Mouse (Mus musculus) adrenal gland, postnatal 10 days (tissue): ENCODE results near the gene Gm21118. TPM values are rescaled to one million over a fixed set of nuclear protein-coding genes. Genes with fewer than 3 reads are reported as not detected.
"Not testable (repeated sequence)": the region's sequence is repeated elsewhere in the genome, so short reads cannot be mapped to it uniquely, and the experiment has no call there.

ENCODE experiments used
- DNase-seq: peaks from one replicate; pipeline ENCODE4 v3.0.0; 2021; ENCODE audit warnings: mixed read lengths
- long read RNA-seq, 2 experiments: library from polyadenylated mRNA; stranded (forward); transcript quantifications; one replicate each; pipeline ENCODE4 v2.0.0; 2021
- total RNA-seq, 2 experiments: library from RNA; stranded (reverse); gene quantifications; 2 replicates each; pipeline ENCODE4 v1.2.3; 2021

Gm21118 gene
- not detected for total RNA-seq
- long read RNA-seq, experiment 1: 0 reads
- long read RNA-seq, experiment 2: 0 reads

DNA sequence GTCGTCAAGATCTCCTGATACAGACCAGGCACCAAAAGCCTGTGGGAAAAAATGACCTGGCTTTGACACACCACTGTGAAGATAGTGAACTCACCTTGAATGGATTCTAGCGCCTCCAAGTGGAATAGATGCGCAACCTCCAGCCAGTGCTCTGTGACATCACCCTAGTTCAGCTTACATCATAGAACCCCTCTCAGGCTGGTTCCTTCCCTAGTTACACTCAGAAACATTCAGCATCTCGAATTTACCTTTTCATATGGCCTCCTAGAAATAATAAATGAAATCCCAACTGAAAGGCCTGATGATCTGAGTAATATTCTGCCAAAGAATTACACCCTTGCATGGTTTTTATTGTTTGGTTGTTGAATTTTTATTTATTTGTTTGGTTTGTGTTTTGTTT, at the start of gene Gm21118:
Gm21118 (minus strand) TSS at position 101 of the 400 bp plus-strand sequence.
- DNase-seq: not testable (repeated sequence)

- DNase-seq: not testable (repeated sequence)
Observed at GRCm38 (mm10) chrY:70303187-70303586, 29.7 kb upstream of the Gm21118 start, which contains the start of the genes Gm29423 and Gm29644. Gene Gm29423, minus strand, starts transcription at chrY:70303287. Gene Gm29644, minus strand, starts transcription at chrY:70303343.

Other genes with a start within 250 kb of the Gm21118 start
- gene Gm29423, start 29.6 kb upstream of the Gm21118 start, total RNA-seq: not detected
- gene Gm29644, start 29.7 kb upstream of the Gm21118 start, total RNA-seq: not detected
- gene Gm20888, start 168.2 kb upstream of the Gm21118 start, total RNA-seq: not detected